Mouse (Mus musculus) Muller cell, postnatal 12 days (primary cell): ENCODE data around the gene Vdr.

ENCODE experiments used
- DNase-seq: peaks from one replicate; pipeline ENCODE4 v3.0.0-alpha.2; 2015; ENCODE audit errors: inconsistent ontology term

Vdr gene

DNA sequence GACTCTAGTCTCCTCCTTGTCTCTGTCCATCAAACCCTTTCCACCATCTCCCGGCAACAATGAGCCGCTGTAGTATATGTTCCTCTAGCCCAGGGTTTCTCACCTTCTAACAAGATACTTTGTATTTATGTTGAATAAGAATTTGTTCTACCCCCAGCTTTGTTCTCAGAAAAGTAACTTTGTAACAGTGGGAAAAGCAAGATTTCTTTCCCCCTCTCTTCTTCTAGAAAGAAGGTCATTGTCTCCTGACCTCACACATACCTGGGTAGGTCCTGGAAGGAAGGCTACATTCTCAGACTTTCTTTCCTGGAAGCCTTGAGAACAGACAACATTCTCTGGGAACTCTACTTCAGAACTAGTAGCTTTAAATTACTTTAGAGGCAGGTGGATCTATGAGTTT is at the start of gene Vdr:
TSS of gene Vdr (minus strand) at position 101 of the 400 bp plus-strand sequence.
- DNase-seq, result no peak

DNA sequence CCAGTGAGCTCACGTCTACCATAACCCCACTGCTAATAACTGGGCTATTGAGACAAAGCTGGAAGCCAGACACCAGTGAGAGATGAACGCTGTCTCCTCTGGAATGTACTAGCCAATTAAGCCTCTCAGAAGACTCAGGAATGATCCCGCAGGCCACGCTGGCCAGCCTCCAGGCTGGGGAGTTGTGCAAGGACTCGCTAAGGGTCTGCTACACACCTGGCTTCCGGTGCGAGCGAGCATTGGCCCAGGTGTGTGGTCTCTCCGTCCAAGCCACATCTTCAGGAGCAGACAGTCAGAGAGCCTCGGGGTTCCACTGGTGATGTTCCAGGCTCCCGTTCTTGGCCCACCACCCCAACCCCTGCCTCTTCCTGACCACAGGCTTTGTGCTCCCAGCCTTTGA is 46.0 kb upstream of the Vdr start:
- peak; percentile 88 for DNase-seq

DNA sequence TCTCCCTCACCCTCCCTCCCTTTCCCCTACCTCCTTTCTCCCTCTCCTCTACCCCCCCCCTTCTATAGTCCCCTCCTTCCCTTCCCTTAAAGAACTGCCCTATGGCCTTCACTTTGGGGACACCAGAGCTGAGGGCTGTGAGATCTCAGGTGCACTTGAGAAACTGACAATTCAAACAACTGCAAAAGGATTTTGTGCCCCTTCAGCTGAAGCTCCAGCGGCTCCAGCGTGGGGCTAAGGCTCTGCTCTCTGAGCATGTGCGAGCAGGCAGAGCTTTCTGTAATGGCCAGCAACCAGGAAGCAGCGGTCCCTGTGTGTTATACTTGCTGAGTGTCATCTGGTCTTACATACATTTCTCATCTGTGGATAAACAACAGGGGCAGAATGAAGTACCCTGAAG is 45.3 kb upstream of the Vdr start:
- DNase-seq, result no peak

DNA sequence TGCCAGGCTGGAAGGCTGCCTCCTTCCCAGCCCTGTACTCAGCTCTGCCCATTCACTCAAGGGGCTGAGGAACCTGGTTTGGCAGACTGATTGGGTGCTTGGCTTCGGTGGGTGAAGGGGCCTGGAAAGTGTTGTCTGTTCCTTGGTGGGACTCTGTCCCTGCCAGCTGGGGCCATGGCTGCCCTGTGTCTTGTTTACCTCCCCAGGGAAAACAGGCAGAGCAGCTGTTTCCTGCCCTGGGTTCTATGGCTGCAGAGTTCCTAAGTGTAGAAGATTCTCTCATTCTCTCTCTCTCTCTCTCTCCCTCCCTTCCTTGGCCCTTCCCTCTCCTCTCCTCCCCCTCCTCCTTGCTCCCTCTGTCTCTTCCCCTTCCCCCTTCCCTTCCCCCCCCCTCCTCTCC is 44.9 kb upstream of the Vdr start:
- DNase-seq, result no peak

DNA sequence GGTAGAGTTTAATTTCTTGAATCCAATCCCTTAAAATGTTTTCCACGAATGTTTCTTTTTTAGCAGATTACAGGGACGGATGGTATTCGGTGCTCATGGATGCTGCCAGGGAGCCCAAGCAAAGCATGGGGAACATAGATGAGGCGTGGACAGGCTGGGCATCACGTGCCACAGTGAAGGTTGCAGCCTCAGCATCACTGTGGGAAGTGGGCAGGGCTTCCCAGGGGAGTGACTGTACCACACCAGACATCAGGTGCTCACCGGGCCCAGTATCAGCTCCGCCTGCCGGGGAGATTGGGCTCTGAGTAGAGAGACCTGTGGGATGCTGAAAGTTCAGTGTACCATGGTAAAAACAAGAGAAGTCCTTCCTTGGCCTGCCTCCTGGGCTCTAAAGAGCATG is 44.2 kb upstream of the Vdr start:
- DNase-seq, result no peak

DNA sequence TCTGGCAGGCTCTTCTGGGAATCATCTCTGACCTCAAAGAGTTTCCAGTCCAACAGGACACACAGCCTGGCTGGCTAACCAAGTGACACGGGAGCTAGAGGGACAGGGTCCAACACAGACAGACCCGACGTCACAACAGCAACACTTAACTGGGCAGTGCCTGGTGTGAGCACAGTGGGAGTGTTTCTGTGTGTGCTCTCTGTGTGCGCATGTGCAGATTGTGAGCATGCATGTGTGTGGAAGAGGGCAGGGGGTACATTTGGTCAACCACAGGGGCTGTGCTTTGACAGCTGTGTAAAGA is 42.4 kb upstream of the Vdr start:
- DNase-seq, result no peak

DNA sequence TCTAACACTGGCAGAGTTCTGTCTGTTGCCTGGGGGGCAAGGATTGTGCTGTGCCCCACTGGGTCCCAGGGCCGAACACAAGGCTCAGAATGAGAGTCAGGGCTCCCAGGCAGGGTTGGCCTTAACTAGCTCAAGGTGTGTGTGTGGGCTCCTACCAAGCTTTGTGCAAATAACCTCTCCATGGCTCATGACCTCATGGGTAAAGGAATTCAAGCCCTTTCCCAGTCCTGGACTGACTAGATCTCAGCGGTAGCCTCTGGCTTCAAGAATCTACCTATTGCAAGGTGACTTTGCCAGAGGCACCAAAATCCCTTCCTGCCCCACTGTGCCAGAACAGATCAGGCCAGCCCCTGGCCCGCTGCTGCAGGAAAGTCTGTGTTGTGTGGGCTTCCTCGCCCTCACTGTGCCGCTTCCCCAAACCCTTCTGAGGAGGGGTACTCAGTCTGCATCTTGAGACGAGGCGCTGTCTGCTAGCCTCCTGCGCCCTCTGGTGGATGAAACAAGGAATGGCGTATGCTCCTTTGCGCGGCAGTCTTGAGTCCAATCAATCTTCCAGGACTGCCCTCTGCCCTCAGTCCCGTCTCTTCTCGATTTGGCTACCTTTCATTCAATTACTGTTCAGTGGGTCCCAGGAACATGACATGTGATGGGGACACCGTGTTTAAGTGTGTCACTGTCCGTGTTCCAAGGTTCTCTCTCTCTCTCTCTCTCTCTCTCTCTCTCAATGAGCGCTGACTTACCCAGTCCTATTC is 41.9 kb upstream of the Vdr start:
- DNase-seq, result peak; percentile 42

DNA sequence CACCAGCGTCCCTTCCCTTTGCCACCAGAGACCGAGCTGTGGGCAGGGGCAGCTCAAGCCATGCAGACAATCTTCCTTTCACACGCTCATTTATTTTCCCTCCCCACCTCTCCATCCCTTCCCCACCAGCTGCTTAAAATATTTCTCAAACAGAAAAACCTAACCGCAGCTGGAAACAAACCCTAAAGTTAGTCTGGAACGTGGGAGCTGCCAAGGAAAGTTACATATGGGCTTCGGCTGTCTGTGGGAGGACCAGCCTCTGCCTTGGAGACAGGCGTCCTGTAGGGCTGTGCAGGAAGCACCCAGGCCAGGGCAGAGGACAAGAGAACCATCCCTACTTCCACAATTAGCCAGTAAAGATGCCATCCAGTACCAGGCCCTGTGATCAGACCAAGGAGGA is 39.8 kb upstream of the Vdr start:
- DNase-seq, result no peak

DNA sequence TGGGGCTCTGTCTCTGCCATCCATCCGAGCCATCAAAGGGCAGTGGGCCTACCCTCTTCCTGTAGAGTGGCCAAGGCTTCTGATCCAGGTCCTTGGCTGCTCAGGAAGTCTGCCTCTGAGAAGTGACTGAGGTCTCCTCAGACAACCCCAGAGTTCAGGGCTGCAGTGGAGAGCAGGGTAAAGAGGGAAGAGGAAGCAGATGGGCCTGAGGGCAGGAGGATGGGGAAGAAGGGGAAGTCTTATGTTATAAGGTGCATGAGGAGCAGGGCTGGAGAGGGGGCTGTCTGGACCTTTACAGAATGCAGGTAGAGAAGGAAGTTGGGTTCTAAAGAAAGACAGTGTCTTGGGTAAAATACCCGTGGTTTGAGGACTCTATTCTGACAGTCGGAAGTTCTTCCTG is 39.3 kb upstream of the Vdr start:
- no peak for DNase-seq

DNA sequence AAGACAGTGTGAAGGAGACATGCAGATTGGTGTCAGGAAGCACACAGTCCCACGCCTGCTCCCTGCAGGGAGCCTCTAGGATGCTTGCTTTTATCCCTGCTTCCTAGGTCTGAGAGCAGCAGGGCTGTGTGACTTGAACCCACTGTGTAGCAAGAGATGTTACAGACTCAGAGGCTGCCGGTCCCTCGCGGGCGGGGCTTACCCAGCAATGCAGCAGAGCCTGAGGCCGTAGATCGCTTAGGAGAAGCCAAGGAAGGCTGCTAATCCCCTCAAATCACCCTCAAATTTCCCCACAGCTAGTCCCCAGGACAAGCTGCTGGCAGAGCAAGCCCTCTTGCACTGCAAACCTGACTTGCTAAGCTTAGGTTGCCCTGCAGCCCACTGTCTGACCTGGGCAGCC is 38.3 kb upstream of the Vdr start:
- DNase-seq, result no peak

DNA sequence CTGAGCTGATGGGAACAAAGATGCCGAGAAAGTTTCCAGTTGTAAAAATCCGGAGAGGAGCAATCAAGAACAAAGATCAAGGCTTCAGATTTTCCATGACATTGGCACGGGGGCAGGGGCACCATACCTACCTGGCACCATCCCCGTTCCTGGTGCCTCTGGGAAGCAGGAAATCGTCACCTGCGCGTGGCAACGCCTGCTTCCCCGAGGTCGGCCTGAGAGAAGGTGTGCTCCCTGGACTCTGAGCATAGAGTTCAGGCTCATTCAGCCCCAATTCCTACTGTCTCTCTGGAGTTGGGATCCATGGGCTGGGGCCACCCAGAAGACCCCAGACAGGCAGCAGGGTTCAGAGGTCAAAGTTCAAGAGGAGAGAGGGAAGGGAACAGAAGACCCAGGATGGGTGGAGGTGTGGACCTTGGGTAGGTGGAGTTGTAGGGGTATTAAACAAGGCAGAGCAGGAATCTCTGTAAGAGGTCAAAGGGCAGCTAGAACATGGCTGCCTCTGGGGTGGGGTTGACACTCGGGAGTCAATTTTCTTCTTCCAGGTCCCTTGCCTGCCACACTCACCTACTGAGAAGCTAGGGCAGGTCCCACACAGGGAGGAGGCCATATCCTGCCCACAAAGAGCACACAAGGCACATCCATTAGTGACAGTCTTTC is 35.4 kb upstream of the Vdr start:
- DNase-seq, result no peak

DNA sequence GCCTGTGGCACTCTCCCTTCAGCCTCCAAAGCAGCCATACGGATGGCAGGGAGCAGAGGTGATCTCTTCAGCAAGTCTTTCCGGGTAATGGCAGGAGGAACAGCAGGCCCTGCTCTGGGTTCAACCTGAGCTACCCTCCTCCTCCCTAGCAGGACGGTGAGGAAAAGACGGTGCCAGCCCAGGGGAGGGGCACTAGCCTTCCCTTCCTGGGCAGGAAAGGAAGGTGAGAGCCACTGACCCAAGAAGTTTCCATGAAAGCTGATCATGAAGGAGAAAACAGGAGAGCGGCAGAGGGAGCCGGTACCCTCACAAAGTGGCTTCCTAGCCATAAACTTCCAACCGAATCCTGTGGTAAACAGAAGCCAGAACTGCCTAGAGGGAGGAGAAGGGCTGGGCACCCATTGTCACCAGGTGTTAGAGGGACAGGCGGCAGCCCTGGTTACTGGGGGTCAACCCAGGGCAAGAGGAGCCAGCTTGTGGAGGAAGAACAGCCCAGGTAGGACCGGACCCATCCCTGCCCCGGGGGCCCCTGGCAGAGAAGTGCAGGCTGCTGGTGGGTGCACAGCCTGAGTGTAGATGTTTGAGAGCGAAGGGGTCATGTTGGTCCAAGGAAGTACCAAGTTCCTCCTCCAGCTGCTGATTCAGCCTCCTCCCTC is 34.6 kb upstream of the Vdr start:
- DNase-seq, result no peak

DNA sequence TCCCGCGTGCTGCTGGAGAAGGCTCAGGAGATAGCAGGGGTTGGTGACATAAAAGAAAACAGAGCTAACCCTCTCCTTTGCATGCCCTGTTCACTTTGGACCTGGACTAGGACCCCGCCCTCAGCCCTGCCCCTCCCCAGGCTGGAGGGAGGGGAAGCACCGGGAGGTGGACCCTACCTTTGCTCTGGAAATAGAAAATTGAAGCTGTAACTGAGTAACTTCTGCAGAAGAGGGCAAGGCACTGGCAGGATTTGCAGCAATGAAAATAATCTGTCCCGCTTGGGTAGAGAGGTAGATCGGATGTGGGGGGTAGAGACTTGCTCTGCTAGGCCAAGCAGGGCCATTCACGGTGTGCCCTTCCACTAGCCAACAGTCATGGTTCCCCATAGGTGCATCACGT is 32.9 kb upstream of the Vdr start:
- DNase-seq, result no peak

DNA sequence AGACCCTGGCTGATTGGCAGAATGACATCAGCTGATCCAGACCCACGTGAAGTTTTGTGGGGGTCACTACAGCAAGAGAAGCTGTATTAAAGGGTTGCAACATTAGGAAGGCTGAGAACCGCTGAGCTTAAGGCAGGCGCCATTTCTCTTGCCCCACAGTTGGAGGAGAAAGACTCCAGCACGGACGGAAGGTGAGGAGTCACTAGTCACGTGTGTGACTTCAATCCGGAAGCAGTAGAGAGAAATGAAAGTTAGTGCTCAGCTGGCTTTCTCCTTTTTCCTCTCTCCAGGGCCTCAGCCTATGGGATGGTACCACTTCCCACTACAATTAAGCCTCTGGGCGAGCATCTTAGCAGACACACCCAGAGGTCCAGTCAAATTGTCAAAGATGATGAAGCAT is 32.1 kb upstream of the Vdr start:
- DNase-seq, result no peak

DNA sequence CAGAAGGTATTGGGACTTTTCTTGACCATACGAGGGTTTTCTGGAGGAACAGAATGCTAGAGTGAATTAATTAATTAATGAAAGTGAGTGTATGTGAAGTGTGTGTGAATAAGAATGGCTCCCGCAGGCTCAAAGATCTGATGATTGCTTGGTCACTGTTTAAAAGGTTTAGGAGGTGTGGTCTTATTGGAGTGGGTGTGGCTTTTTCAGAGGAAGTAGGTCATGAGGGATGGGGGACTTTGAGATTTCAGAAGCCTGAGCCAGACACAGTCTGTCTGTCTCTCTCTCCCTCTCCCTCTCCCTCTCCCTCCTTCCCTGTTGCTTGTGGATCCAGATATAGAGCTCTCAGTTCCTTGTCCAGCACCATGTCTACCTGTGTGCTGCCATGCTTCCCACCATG is 30.9 kb upstream of the Vdr start:
- no peak for DNase-seq

DNA sequence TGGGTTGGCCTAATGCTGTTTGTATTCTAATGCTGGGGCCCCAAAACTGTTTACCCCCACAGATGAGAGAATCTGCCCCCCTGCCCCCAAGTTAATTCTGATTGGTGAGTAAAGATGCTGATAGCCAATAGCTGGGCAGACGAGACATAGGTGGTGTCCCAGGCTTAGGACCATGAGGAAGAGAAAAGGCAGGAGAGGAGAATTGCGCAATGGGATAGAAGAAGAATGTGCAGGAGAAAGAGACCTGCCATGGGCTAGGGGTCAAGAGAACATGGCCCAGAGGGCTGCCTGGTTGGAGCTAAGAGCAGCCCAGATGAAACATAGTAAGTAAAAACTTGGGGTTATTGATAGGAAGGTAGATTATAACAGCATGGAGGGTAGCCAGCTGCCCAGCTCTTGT is 29.7 kb upstream of the Vdr start:
- DNase-seq, result no peak

DNA sequence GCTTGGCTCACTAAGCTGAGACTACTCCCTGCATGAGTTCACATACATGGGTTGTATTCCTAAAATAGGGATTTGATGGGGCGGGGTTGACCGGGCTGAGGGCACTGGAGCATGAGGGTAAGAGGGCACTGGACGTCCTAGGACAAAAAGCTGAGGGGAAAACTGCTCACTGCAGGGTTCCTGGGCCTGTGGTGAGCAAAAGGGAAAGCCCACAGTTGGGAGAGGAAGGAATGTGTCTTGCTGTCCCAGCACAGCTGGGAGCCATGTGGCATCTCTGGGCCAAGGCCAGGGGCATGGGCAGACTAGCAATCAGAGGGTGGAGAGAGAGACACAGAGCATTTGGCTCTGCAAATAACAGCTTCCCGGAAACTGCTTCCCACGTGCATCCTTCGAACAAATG is 28.1 kb upstream of the Vdr start:
- DNase-seq, result peak; percentile 81

DNA sequence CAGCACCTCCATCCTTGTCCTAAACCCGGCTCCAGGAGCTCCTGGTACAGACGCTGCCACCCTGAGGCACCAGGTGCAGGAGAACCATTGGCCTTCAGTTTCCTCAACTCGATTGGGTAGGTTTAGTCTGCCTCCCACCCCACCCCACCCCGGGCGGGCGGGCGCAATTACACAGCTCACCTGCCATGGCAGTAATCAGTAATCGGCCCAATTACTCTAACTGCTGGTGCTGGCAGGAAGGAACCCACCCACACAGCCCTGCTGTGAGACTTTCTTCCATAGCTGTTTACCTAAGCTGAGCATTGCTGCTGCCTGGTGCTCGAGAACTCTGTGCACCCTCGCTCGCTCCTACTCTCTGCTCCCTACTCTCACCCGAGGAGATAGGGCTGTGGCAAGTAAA is 22.0 kb upstream of the Vdr start:
- DNase-seq, result no peak

DNA sequence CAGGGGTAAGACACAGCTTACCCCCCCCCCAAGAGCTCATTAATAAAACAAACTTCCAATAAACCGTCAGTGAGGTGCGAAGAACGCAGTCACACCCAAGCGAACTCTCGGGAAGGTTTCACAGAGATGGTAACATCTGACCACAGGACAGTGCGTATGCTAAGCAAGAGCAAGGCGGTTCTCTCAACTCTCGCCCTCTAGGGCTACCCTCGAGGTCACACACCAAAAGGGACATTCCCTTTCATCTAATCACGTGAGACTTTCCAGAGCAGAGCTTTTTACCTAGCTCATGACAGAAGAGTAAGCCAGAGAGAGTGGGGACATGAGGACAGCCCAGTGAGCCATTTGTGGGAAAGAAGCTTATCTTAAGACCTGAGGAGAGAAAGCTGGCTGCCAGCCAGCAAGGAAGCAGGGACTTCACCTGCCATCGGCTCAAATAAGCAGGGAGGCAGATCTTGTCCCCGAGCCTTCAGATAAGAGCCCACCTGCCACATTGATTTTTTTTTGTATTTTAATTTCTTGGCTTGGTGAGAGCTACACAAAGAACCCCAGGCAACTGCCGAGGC is 18.9 kb upstream of the Vdr start:
- no peak for DNase-seq

DNA sequence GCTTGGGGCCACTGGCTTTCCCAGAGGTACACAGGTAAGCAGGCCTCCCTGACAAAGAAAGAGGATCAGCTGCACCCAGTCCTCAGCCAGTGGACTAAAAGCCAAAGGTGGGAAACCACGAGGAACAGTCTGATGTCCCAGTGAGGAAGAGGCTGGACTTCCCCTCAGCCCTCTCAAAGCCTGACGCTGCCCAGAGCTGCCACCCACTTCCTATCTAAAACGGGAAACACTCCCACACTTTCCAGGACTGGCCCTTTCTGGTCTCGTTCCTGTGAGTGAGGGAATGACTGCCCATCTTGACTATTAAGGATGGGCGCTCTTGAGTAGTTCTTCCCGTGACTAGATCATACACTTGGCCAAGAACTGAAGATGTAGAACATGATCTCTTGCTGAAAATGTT is 17.4 kb upstream of the Vdr start:
- no peak for DNase-seq

DNA sequence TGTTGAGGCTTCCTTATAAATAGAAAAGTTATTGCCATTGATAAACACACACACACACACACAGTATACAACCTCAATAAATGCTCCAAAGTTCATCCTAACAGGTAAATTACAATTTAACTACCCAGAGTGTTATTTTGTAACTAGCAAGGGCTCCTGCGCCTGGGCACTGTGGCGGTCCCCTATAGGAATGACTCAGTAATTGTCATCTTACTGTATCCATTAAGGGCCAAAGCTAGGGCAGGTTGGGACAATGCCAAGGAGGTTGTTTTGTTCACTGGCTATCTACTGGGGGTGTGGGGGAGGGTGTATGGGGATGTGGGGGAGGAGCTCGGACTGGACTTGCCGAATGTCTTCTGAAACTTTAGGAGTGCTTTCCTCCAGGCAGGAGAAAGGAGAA is 16.6 kb upstream of the Vdr start:
- DNase-seq, result no peak

DNA sequence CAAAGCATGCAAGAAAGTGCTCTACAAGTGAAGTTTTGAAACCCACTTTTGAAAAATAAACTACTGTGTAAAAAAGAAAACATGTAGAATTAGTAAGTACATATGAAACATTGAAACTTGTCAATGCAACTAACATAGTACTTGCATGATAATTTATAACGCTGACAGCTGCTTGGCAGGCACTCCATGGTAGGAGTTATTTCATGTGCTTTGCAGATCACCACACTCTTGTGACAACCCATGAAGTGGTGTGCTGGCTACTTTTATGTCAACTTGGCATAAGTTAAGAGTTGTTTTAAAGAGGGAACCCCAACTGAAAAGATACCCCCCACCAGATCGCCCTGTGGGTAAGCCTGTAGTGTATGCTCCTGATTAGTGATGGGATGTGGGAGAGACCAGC is 12.0 kb upstream of the Vdr start:
- no peak for DNase-seq

DNA sequence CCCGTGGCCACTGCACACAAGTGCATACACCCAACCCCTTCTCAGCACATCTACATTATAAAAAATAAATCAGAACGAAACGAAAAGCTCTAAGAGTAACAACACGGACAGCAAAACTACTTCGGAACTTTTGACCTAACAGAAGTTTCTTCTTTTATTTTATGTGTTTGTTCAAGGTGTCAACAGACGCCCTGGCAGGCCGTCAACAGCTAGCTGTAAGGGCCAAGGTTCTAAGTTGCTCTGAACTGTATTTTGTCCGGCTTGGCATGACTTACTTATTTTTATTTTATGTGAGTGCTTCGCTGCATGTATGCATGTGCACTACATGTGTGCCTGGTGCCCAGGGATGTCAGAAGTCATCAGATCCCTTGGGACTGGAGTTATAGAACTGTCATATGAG is 11.4 kb upstream of the Vdr start:
- no peak for DNase-seq
